Mouse (Mus musculus) spleen, adult 2 months (tissue): ENCODE results near the gene Spg20.

ENCODE experiments used
- CTCF ChIP-seq: fragments of 200-500 bp; IDR thresholded peaks from 2 replicates; pipeline ENCODE4 v1.5.1; 2011; ENCODE audit warnings: mild to moderate bottlenecking, inconsistent platforms; ENCODE audit not compliant: insufficient read depth, insufficient read length, insufficient replicate concordance; ENCODE audit errors: extremely low read depth
- POLR2A ChIP-seq: fragments of 200-500 bp; IDR thresholded peaks from 2 replicates; pipeline ENCODE4 v1.6.1; 2011; ENCODE audit warnings: low read depth, low read length, inconsistent platforms

DNA sequence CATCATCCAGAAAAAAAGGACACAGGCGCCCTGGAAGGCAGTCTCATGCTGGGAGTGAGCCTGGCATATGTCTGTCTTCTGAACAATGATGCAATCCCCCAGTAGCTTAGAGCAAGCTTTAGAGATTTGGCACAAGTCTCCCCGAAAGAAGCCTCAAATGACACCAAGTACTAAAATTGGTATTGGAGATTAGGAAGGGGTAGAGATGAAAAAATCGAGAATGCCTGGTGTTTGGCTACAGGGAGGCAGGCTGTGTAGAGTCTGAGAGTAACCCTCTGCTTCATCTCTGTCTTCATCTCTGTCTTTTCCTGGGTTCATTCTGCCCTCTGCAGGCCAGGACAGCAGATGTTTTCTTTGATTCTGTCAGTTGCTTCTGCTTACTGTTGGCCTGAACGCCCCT is 24.5 kb upstream of the Spg20 start:
- TF ChIP-seq CTCF (no peak), POLR2A (no peak)
